Mouse (Mus musculus) embryo, embryonic 9.5 days (tissue): ENCODE data around the gene Pitpnm3.

ENCODE experiments used
- DNase-seq: peaks from one replicate; pipeline ENCODE4 v3.0.0-alpha.2; 2017; ENCODE audit errors: extremely low spot score

Gene Pitpnm3

GRCm38 (mm10) chr11:72136231-72136982 lies 829 bp upstream of the Pitpnm3 start:
- no peak for DNase-seq

GRCm38 (mm10) chr11:72134536-72135382 lies 819 bp downstream of the Pitpnm3 start:
- peak; percentile 24 for DNase-seq

- DNase-seq = no peak
Measured at GRCm38 (mm10) chr11:72133075-72133474, 2.5 kb downstream of the Pitpnm3 start.

- DNase-seq = no peak
Measured at GRCm38 (mm10) chr11:72132266-72132665, 3.3 kb downstream of the Pitpnm3 start.

- no peak for DNase-seq
Measured at GRCm38 (mm10) chr11:72131697-72132096, 3.9 kb downstream of the Pitpnm3 start.

GRCm38 (mm10) chr11:72130905-72131304 lies 4.7 kb downstream of the Pitpnm3 start:
- no peak for DNase-seq

- DNase-seq = no peak
Measured at GRCm38 (mm10) chr11:72130472-72130871, 5.1 kb downstream of the Pitpnm3 start.

- no peak for DNase-seq
Measured at GRCm38 (mm10) chr11:72130021-72130420, 5.6 kb downstream of the Pitpnm3 start.

GRCm38 (mm10) chr11:72129032-72129894 lies 6.3 kb downstream of the Pitpnm3 start:
- no peak for DNase-seq

- no peak for DNase-seq
Measured at GRCm38 (mm10) chr11:72127450-72128189, 8.0 kb downstream of the Pitpnm3 start.

GRCm38 (mm10) chr11:72125781-72126180 lies 9.8 kb downstream of the Pitpnm3 start:
- no peak for DNase-seq

- DNase-seq = no peak
Measured at GRCm38 (mm10) chr11:72123531-72123930, 12.0 kb downstream of the Pitpnm3 start.

- no peak for DNase-seq
Measured at GRCm38 (mm10) chr11:72120354-72120753, 15.2 kb downstream of the Pitpnm3 start.

- no peak for DNase-seq
Measured at GRCm38 (mm10) chr11:72118630-72119029, 16.9 kb downstream of the Pitpnm3 start.

GRCm38 (mm10) chr11:72113296-72113695 lies 22.3 kb downstream of the Pitpnm3 start:
- no peak for DNase-seq

- no peak for DNase-seq
Measured at GRCm38 (mm10) chr11:72110726-72111125, 24.9 kb downstream of the Pitpnm3 start.

- DNase-seq = no peak
Measured at GRCm38 (mm10) chr11:72104223-72104622, 31.4 kb downstream of the Pitpnm3 start.

- DNase-seq = no peak
Measured at GRCm38 (mm10) chr11:72103530-72103929, 32.0 kb downstream of the Pitpnm3 start.

- no peak for DNase-seq
Measured at GRCm38 (mm10) chr11:72100996-72101395, 34.6 kb downstream of the Pitpnm3 start.

GRCm38 (mm10) chr11:72099181-72099580 lies 36.4 kb downstream of the Pitpnm3 start:
- no peak for DNase-seq

GRCm38 (mm10) chr11:72098027-72098426 lies 37.6 kb downstream of the Pitpnm3 start:
- DNase-seq = no peak
